Mouse (Mus musculus): ENCODE data around the gene Pigv.
A peak's percentile ranks its signal among the peaks of the same experiment; 100 is the strongest.

Gene Pigv

DNA sequence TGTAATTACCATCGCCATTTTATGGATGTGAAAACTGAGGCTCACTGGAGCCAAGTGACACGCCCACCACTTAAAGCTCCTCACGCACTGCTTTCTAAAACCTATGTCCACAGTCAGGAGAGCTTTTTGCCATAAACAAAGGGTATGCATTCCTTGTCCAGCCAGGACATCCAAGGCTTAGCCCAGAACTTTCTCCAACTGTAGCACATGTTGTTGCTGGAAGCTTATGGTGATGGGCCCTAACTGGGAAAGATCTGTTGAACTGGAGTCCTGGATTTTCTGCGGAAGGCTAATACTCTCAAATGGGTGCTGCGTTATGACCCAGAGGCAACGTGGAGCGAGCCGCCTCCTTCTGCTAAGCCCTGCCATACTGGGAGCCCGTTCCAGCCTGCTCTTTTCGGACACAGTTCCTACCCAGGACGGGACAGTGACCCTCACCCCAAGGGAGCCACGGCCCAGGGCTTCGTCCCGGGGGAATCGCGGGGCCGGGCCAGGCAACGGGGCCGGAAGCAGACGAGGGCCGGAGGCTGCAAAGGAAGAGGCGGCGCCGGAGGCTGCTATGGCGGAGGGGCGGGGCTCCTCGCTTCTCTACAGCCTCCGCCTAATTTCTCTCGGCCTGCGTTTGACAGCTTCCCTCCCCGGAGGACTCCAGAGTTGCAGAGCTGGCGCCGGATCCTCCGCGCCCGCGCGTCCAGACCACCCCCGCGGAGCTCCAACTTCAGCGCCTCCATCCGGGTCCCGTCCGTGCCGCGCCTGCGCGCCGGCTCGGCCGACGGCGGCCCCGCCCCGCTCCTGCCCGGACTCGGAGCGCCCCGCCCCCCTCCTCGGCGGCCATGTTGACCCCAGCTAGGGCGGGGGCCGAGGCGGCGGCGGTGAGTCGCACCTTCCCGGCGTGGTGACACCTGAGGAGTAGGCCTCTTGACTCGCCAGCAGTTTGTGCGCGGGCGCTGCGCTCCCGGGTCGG, at the start of gene Pigv:
TSS of gene Pigv (minus strand) at position 767 of the 964 bp plus-strand sequence.
- DNase-seq (ENCODE audit: low read depth): peak; percentile 84

DNA sequence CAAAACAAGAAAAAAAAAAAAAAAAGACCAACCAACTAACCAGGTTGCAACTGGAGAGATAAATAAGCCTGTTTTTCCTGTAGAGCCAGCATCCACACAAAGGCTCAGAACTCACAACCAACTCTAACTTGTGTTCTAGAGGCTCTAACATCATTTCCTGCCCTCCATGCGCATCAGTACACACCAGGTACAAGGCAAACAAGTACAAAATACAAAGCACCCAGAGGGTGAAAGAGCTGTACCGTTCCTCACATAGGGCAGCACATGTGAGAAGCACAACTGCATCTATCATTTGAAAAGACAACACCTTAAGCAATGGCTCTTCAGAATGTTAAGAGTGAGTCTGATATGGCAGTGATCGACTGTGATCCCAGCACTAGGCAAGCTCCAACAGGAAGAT, 47.3 kb upstream of the Pigv start:
- DNase-seq (ENCODE audit: low read depth): no peak

DNA sequence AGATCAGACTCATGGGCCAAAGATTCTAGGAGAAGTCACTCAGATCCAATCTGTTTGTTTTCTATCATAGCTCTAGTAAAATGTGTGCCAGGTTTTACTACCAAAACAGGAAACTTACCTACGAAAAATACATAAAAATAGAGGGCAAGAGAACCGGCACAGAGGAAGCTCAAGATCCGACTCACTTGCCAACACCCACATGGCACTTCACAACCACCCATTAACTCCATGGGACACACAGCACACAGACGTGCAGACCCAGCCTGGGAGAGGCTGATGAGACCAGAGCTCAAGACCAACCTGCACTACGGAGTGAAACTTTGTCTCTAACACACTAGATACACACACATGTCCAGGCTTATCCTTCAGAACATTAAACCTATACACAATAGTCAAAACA, 40.3 kb upstream of the Pigv start:
- DNase-seq (ENCODE audit: low read depth): no peak

DNA sequence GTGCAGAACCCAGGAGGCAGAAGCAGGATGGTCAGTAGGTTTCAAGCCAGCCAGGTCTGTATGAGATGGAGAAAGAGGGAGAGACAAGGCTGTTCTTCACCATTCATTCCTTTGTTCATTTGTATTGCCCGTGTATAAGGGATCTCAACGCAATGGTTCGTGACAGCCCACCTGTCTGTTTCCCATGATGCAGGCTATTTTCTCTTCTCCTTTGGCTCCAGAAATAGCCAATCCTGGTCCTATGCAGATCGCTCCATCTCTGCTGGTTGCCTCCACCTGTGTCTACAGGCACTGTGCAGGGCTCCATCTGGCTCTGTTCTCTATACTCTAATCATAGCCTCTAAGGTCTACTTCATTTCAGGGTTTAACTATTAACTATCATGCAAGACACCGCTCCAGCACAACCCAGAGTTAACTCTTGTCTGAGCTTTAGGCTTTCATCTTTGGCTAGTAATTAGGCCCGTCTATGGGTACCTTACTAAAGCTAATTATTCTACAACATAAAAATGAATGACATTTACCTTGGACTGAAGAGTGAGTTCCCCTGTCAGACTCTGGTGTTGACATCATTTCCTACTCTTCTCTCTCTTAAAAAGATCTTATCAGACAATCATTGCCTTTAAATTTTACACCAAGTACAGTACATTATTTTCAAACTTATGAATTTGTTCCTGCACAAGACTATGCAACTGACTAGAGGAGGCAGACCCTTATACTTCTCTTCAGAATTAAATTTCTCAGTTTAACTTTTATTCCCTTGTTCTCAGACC, 39.0 kb upstream of the Pigv start:
- DNase-seq (ENCODE audit: low read depth): no peak

DNA sequence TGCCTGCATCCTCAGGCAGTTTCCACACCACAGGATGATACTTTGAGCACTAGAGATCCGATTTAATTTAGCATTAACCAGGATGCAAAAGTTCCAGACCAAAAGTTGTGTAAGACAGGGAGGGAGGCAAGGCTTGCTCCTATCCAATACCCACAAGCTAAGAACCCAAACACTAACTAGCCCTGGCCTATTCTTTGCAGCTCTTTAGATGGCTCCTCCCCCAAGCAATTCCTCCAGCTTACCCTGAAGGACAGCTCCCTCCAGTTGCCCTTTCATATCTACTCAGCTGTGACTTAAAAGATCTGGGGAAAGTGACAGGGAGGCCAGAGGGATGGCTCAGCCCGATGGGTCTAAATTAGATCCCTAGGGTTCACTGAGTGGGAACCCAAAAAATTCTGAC, 36.9 kb upstream of the Pigv start:
- DNase-seq (ENCODE audit: low read depth): peak; percentile 43

DNA sequence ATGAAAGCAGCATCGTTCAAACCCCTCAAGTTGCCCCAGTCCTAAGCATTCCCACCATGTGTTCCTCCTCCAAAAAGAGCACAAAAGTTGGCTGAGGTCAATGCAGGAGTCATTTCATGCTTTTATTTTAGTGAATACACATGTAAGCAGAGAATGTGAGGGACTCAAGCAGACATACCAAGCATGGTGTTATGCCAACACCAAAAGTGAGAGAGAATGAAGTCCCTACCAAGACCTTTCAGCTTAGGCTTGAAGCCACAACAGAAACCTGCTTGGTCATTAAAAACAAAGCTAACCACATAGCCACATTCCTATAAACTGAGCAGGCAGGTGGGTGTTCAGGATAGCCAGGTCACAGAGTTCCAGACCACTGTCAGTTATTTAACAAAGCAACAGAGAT, 35.0 kb upstream of the Pigv start:
- peak; percentile 46 for DNase-seq (ENCODE audit: low read depth)

DNA sequence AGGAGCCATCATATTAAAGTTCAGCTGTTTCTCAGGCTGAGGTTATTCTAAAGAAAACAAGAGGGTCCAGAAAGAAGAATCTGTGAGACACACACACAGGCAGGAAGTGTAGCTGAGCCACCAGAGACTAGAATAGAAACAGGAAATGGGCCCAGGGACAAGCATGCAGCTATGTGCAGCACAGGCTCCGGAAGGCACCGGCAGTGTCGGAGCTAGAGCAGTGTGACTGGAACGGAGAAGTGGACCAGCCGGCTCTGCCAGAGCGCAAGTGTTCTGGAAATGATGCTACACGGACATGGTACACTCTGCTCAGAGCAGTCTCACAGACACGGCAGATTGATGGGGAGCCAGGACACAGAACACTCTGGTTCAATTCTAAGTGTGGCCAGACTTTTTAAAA, 34.5 kb upstream of the Pigv start:
- DNase-seq (ENCODE audit: low read depth): peak; percentile 91

DNA sequence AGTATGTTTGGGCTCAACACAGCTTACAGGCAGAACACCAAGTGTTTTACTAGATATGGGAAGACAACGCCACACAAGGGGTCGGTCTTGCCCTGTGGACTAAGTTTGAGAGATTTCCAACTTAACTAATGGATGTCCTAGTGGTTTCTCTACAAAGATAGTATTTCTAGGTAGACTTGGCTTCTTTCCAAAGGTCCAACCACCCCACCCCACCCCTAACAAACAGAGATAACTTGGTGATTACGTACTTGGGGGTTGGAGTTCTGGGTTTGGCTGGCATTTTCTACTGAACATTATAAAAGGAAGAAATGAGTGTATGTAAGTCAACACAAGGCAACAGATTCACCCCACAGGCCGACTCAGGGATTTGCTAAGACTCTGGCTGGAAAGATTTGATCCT, 32.6 kb upstream of the Pigv start:
- DNase-seq (ENCODE audit: low read depth): peak; percentile 37

DNA sequence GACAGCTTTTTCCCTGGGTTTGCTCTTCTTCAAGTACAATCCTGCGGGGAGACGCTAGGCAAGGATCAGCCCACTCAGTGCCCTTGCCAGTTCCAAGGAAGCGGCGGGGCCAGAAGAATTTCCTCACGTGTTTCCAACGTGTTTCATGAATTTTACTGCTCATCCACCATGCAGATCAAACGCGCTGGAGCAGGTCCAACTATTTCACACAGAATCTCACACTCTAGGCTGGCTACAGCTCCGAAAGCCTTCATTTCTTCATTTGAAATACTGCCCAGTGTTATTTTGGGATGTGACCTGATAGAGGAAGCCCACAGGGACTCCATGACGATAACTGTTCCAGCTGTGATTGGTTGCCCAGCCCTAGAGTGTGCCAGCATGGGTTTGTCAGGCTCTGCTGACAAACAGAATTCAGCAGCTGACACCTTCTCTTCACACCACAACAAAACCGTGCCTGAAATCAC, 28.5 kb upstream of the Pigv start:
- DNase-seq (ENCODE audit: low read depth): no peak

DNA sequence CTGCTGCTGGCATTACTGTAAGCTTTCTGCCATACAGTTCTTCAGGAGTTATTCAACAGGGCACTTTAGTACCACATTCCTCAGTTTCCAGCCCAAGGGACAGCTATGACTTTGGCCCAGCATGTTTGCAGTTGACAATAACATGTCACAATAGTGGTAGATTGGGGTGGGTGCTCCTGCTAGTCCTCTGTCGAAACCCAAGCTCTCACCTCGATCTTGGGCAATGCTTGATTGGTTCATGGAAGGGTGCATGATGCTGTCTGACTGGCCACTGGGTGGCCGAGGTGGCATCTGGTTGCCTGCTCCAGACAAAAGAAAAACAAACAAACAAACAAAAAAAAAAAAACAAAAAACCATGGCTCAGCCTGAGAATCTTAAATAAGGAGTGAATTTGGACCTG, 22.9 kb upstream of the Pigv start:
- DNase-seq (ENCODE audit: low read depth): peak; percentile 45

DNA sequence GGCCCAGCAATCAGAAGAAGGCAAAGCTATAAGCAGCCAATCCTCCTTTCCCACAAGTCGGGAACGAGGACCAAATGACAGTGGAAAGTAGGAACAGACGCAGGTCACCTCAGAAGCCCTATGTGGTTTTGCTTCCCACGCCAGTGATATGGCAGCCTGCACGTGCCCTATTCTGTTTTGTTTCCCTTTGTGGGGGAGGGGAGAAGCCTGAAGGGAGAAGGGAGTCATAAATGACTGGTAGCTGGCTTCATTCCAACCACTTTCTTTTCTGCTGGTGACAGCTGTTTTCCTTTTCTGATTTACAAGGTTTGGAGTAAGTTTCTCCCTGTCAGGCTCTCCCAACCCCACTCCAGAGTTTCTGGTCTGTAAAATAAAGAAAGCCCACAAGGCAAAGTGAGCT, 17.8 kb upstream of the Pigv start:
- DNase-seq (ENCODE audit: low read depth): no peak

DNA sequence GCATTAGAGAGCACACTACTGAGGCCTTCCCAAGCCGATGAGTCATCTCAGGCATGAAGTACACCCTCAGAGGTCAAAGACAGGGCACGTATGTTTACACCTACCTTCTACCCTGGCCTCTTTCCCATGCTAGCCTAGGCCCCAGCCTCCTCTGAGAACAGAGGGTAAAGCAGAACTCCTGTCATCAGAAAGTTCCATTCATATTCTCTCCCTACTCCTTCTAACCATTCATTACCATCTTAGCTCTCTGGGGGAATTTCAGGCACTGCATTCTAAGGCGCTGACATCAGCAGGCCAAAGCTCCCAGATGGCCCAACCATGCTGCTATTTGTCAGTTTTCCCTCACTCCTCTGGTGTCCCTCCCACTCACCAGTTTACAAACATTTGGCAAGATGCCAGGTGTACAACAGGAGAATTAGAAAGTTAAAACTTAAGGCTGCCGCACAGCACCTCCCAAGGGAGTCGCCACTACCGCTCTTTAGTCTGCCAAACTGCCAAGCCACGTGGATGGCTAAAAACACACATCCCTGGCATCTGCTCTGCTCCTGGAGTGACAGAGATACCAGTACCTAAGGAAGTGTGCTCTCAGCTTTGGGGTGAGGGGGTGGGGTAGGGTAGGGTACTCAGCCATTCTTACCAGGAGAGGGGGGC, 16.1 kb upstream of the Pigv start:
- DNase-seq (ENCODE audit: low read depth): peak; percentile 41

DNA sequence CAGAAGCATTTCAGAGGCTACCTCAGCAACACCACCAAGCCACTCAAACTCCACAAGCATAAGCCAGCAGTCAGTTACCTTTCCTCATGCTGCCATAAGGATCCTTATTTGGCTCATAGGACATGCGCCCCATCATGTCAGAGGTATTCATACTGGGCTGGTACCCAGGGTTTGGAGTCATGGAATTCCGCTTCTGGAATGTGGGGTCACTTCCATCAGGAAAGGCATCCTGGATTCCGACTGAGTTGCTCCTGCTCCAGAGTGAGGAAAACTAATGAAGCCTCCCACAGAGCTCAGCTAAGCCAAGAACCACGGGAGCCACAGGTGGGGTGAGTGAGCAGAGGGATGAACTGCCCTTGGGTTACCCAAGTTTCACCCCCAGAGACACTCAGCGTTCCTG, 14.7 kb upstream of the Pigv start:
- DNase-seq (ENCODE audit: low read depth): no peak

DNA sequence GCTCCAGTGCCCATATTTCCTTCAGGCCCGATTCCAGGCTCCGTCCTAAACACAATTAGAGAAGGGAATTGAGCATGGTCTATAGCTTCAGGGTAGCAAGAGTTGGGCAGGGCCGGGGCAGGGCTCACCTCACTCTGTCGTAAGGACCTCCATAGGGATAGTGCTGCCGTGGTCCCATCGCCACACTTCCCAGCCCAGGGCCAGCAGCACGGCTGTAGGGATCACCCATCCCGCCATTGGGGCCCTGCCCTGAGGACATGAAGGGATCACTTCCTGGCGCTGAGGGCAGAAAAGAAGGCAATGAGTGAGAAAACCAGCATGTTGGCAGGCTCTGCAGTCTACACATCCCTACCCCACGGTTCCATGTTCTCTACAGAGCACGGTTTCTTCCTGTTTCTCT, 14.1 kb upstream of the Pigv start:
- DNase-seq (ENCODE audit: low read depth): no peak

DNA sequence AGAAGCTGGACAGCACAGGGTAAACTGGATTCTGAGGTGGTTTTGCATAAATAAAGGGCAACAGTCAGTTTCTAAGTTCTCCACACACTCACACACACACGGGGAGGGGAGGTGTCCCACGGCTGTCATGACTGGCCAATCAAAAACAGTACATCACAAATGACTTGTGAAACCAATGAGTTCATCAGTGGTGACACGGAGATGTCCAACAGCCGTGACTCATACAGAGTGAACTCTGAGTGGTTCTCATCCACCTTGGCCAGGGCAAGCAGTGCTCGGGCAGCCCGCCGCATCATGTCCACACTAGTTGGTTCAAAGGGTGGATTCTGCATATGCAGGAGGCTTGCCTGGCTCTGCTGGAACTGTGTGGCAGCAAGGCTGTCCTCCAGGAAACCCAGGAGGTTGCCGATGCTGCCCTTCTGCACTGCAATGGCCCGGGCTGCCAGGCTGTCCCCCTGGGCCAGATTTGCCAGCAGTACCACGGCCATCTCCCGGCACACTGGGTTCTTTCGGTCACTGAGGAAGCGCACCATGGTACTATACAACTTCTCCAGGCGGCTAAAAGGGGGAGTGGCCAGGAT, 7.8 kb upstream of the Pigv start:
- DNase-seq (ENCODE audit: low read depth): peak; percentile 68

DNA sequence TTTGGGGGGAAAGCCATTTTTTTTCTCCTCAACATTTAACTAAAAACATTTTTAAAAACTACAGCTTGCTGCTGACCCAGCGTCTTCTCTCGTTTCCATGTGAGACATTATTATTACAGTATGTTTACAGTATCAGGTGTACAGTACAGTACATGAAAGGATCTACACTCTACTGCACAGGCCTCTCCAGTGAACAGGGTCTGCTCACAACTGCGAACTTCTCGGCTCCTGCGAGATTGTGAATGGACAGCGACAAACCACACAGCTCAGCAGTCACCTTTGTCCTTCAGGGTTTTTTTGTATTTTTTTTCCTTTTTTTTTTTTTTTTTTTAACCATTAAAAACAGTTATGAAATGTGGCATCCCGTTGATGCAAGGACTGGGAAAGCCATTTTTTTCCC, 7.2 kb upstream of the Pigv start:
- DNase-seq (ENCODE audit: low read depth): no peak

DNA sequence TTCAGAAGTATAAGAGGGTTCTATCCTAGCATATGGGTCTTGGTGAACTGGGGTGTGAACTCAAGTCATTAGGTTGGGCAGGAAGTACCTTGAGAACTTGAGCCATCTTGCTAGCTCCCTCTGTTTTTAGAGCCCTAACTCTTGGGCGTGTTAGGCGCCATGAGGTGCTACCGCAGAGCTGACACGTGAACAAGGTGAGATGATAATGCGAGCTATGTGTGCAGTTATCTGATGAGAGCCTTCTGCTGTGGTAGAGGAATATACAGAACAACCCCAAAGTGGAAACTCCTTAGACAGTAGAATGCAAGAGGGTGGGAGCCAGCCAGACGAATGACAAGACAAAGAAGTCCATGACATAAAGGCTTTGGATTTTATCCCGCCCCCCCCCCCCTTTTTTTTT, 4.8 kb upstream of the Pigv start:
- no peak for DNase-seq (ENCODE audit: low read depth)

DNA sequence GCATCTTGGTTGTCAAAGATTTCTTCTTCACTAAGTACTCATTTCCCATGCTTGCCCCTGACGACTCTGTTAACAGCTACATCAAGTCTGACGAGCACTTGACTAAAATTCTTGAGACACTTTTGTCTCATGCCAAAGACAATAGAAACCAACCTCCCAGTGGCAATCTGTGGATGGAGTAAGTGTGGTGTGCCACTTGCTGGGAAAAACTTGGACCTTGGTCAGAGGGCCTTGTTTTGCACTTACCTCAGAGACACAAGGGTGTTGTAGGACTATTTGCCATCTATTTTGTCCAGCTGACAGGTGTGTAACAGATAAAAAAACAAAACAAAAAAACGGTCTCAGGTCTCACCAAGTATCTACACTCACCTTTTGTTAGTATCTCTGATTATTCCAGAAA, 3.7 kb upstream of the Pigv start:
- DNase-seq (ENCODE audit: low read depth): no peak

DNA sequence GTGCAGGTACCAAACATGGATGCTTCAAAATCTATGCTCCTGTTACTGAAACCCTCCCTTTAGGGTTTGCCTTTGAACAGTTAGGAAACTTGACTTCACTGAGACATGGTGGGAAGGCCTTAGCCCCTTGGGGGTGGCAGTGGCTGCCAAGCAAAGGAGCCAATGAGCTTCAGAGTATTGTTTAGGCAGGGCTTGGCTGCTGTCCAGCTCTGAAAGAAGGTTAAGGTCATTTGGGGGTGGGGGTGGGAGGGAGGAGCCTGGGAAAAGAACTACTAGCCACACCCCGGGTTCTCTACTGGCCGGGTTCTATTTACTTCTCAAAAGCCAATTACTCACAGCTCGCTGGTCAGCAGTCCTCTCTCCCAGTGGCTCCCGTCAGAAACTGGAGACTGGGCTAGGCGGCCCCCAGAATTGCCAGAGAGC, 3.2 kb upstream of the Pigv start:
- peak; percentile 96 for DNase-seq (ENCODE audit: low read depth)

DNA sequence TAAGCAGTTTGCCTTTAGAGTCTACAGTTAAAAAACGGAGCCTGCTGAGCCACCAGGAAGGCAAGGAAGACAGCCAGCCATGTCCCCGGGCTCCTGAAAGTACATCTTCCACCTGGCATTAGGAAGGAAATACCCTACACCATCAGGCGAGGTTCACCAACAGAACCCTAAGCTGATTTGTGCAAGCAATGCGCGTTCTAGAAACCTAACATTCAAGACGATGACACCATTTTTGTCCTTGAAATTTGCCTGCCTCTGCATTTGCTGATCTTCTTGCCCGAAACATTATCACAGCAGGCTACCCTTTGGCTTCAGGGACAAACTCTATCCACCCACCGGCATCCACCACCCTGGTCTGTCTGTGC, 1.9 kb upstream of the Pigv start:
- no peak for DNase-seq (ENCODE audit: low read depth)

DNA sequence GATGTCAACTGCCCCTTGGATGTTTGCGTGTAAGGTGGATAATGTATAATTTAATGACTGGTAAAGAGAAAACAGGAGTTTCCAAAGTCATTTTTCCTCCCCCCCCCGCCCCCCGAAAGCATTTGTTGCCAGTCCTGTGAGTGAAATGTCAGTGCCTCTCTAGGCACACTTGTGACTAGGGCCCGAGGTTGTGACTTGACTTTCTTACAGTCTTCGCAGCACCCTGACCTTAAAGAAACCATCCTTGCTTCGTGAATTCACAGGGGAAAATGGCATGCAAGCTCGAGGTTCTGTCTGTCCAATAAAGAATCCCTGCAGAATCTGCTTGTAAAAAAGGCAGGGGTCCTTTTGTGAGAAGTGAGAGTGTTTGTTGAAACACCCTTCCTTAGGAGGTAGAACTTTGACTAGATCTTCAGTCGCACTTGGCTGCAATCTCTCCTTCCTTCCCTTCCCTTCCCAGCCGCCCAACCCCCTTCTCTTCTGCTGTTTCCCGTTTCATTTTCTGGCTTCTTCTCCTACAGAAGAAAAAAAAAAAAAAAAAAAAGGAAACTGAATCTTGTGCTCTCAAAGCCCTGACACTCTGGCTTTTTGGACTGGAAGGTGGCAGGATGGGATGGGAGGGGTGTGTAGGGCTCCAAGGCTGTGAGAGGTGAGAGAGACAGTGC, 1.4 kb upstream of the Pigv start:
- DNase-seq (ENCODE audit: low read depth): peak; percentile 69
